Mouse (Mus musculus): Measurements from ENCODE around the gene Sprn. TPM values are rescaled to one million over a fixed set of nuclear protein-coding genes. Genes with fewer than 3 reads are reported as not detected.
"Not testable (repeated sequence)": the region's sequence is repeated elsewhere in the genome, so short reads cannot be mapped to it uniquely, and the experiment has no call there.

The Sprn gene
- polyA plus RNA-seq, 1 experiment from 2014 or later: 0.99 TPM

- H3K9me3 ChIP-seq (ENCODE audit: control insufficient read depth): no peaks in the 10 kb centered on the region
- H3K27me3 ChIP-seq (replicated peaks; ENCODE audit: control insufficient read depth, insufficient read depth, low read length): no peaks in the 10 kb centered on the region
- ATAC-seq: peak; percentile 97
- H3K4me1 ChIP-seq (replicated peaks; ENCODE audit: control insufficient read depth, insufficient read depth, low read length): peaks cover 4% of the 10 kb centered on the region; the same call in 1 of the 2 replicates
- TF ChIP-seq CTCF (IDR thresholded peaks at IDR 0.05; ENCODE audit: low read depth): peak; percentile 26; the same call in 1 of the 2 replicates
- H3K9ac ChIP-seq (ENCODE audit: low read depth, low read length): peak within 1 kb of the TSS; percentile 74
- H3K4me3 ChIP-seq (ENCODE audit: low read depth, low read length): peak within 1 kb of the TSS; percentile 69
- peak within 1 kb of the TSS; percentile 69 for H3K27ac ChIP-seq (ENCODE audit: low read depth, low read length)
- peak within 1 kb of the TSS; percentile 78 for H3K4me2 ChIP-seq (replicated peaks; ENCODE audit: low read depth)
- H3K36me3 ChIP-seq (ENCODE audit: control insufficient read depth, insufficient read depth): peaks cover 4% of the 10 kb centered on the region; the same call in 1 of the 2 replicates
- 3% methylated on average over 39 of the region's 39 CpGs for WGBS
Observed at GRCm38 (mm10) chr7:140137135-140138020, 17.3 kb downstream of the Sprn start, which contains the start of gene Mtg1. Mtg1 (plus strand) TSS chr7:140137564.

- H3K9me3 ChIP-seq (ENCODE audit: control insufficient read depth): no peaks in the 10 kb centered on the region
- no peak overlapping the region for H3K27ac ChIP-seq (ENCODE audit: low read depth, low read length)
- no peak overlapping the region for H3K9ac ChIP-seq (ENCODE audit: low read depth, low read length)
- H3K4me2 ChIP-seq (replicated peaks; ENCODE audit: low read depth): no peak overlapping the region
- 82% methylated on average over 5 of the region's 5 CpGs for WGBS
- H3K4me1 ChIP-seq (replicated peaks; ENCODE audit: control insufficient read depth, insufficient read depth, low read length): peaks cover 4% of the 10 kb centered on the region; the same call in 1 of the 2 replicates
- no peaks in the 10 kb centered on the region for H3K27me3 ChIP-seq (replicated peaks; ENCODE audit: control insufficient read depth, insufficient read depth, low read length)
- TF ChIP-seq CTCF (IDR thresholded peaks at IDR 0.05; ENCODE audit: low read depth): no peak
- no peak for ATAC-seq
- no peak overlapping the region for H3K4me3 ChIP-seq (ENCODE audit: low read depth, low read length)
- H3K36me3 ChIP-seq (ENCODE audit: control insufficient read depth, insufficient read depth): peaks cover 8% of the 10 kb centered on the region
Observed at GRCm38 (mm10) chr7:140135106-140135770, 19.4 kb downstream of the Sprn start.

- not testable (repeated sequence) for H3K9ac ChIP-seq (ENCODE audit: low read depth, low read length); H3K27me3 ChIP-seq (replicated peaks; ENCODE audit: control insufficient read depth, insufficient read depth, low read length); ATAC-seq; H3K4me3 ChIP-seq (ENCODE audit: low read depth, low read length); H3K9me3 ChIP-seq (ENCODE audit: control insufficient read depth); H3K4me2 ChIP-seq (replicated peaks; ENCODE audit: low read depth); H3K27ac ChIP-seq (ENCODE audit: low read depth, low read length); H3K4me1 ChIP-seq (replicated peaks; ENCODE audit: control insufficient read depth, insufficient read depth, low read length)
- H3K36me3 ChIP-seq (ENCODE audit: control insufficient read depth, insufficient read depth): peaks cover 20% of the 10 kb centered on the region
- 82% methylated on average over 5 of the region's 7 CpGs for WGBS
Observed at GRCm38 (mm10) chr7:140134033-140134432, 20.6 kb downstream of the Sprn start.

- not testable (repeated sequence) for ATAC-seq; H3K4me2 ChIP-seq (replicated peaks; ENCODE audit: low read depth); H3K27me3 ChIP-seq (replicated peaks; ENCODE audit: control insufficient read depth, insufficient read depth, low read length); H3K9me3 ChIP-seq (ENCODE audit: control insufficient read depth); H3K9ac ChIP-seq (ENCODE audit: low read depth, low read length); H3K4me1 ChIP-seq (replicated peaks; ENCODE audit: control insufficient read depth, insufficient read depth, low read length); H3K27ac ChIP-seq (ENCODE audit: low read depth, low read length); H3K4me3 ChIP-seq (ENCODE audit: low read depth, low read length)
- WGBS: 91% methylated on average over 7 of the region's 7 CpGs
- H3K36me3 ChIP-seq (ENCODE audit: control insufficient read depth, insufficient read depth): peaks cover 20% of the 10 kb centered on the region
Observed at GRCm38 (mm10) chr7:140132184-140132583, 22.5 kb downstream of the Sprn start.

- ATAC-seq: no peak
- 77% methylated on average over 2 of the region's 2 CpGs for WGBS
- TF ChIP-seq CTCF (IDR thresholded peaks at IDR 0.05; ENCODE audit: low read depth): no peak
Observed at GRCm38 (mm10) chr7:140127911-140128310, 26.8 kb downstream of the Sprn start.

GRCm38 (mm10) chr7:140126934-140127333 lies 27.7 kb downstream of the Sprn start:
- 66% methylated on average over 3 of the region's 3 CpGs for WGBS
- peaks cover 16% of the 10 kb centered on the region for H3K36me3 ChIP-seq (ENCODE audit: control insufficient read depth, insufficient read depth)
- H3K9ac ChIP-seq (ENCODE audit: low read depth, low read length): no peak overlapping the region
- H3K4me3 ChIP-seq (ENCODE audit: low read depth, low read length): no peak overlapping the region
- H3K4me2 ChIP-seq (replicated peaks; ENCODE audit: low read depth): peak overlapping the region; percentile 54
- H3K4me1 ChIP-seq (replicated peaks; ENCODE audit: control insufficient read depth, insufficient read depth, low read length): no peaks in the 10 kb centered on the region
- no peak for TF ChIP-seq CTCF (IDR thresholded peaks at IDR 0.05; ENCODE audit: low read depth)
- ATAC-seq: no peak
- no peaks in the 10 kb centered on the region for H3K9me3 ChIP-seq (ENCODE audit: control insufficient read depth)
- no peaks in the 10 kb centered on the region for H3K27me3 ChIP-seq (replicated peaks; ENCODE audit: control insufficient read depth, insufficient read depth, low read length)
- no peak overlapping the region; the same call in 1 of the 2 replicates for H3K27ac ChIP-seq (ENCODE audit: low read depth, low read length)

More at GRCm38 (mm10) chr7:140127911-140128310, 26.8 kb downstream of the Sprn start:
- no peak overlapping the region for H3K4me2 ChIP-seq (replicated peaks; ENCODE audit: low read depth)
- no peak overlapping the region for H3K9ac ChIP-seq (ENCODE audit: low read depth, low read length)
- H3K4me3 ChIP-seq (ENCODE audit: low read depth, low read length): no peak overlapping the region
- no peak overlapping the region for H3K27ac ChIP-seq (ENCODE audit: low read depth, low read length)
- no peaks in the 10 kb centered on the region for H3K9me3 ChIP-seq (ENCODE audit: control insufficient read depth)
- no peaks in the 10 kb centered on the region for H3K4me1 ChIP-seq (replicated peaks; ENCODE audit: control insufficient read depth, insufficient read depth, low read length)
- H3K36me3 ChIP-seq (ENCODE audit: control insufficient read depth, insufficient read depth): peaks cover 16% of the 10 kb centered on the region
- no peaks in the 10 kb centered on the region for H3K27me3 ChIP-seq (replicated peaks; ENCODE audit: control insufficient read depth, insufficient read depth, low read length)

Measured in intestine, postnatal 0 days (tissue).